Mouse (Mus musculus) splenic B cell, adult 2 months (primary cell): ENCODE data around the gene Aldh3b1.
"Not testable (repeated sequence)": the region's sequence is repeated elsewhere in the genome, so short reads cannot be mapped to it uniquely, and the experiment has no call there.

ENCODE experiments used
- DNase-seq: peaks from one replicate; pipeline ENCODE4 v3.0.0-alpha.2; 2011; ENCODE audit warnings: low read depth, low spot score
- H3K27me3 ChIP-seq: 2 replicates; pipeline ENCODE4 v1.6.1; 2012; ENCODE audit warnings: mild to moderate bottlenecking, low read length, moderate library complexity, mixed read lengths; ENCODE audit not compliant: control insufficient read depth, poor library complexity, insufficient read depth, severe bottlenecking
- H3K36me3 ChIP-seq: 2 replicates; pipeline ENCODE4 v1.6.1; 2012; ENCODE audit warnings: mild to moderate bottlenecking, low read length, moderate library complexity, mixed read lengths; ENCODE audit not compliant: control insufficient read depth, poor library complexity, insufficient read depth, severe bottlenecking

The Aldh3b1 gene

DNA sequence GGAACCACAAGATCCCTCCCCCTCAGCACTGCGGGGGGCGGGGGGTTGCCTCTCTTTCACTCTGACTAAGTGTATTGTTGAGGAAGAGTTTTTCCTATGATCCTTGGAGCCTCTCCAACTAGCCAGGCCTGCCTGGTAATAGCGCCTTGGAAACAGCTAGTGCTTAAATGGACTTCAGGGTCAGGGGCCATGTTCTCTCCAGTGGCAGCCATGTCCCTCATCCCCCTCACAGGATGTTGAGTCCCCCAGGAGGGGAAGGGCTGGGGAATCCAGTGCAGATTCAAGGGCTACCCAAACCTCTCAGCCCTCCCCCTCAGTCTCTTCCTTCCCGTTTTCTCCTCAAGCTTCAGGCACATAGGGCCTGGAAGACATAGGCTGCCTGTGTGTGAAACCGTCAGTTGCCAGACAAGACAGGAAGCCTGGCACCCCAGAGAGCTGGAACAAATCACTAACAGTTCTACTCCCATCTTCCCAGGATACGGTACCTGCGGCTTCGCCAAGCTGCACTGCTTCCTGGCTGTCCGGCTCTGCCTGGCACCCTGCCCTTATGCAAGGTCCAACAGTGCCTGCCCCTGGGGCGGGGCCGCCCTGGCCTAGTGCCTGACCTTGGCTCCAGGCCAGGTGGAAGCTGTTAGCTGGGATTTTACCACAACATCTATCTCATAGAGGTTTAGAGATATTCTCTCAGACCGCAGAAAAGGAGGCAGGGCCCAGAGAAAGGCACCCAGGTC lies at the start of gene Aldh3b1:
Gene Aldh3b1, minus strand, starts transcription at position 598 of the 731 bp plus-strand sequence.
- H3K27me3 ChIP-seq = no peaks in the 10 kb centered on the region
- no peaks in the 10 kb centered on the region for H3K36me3 ChIP-seq
- DNase-seq = no peak

DNA sequence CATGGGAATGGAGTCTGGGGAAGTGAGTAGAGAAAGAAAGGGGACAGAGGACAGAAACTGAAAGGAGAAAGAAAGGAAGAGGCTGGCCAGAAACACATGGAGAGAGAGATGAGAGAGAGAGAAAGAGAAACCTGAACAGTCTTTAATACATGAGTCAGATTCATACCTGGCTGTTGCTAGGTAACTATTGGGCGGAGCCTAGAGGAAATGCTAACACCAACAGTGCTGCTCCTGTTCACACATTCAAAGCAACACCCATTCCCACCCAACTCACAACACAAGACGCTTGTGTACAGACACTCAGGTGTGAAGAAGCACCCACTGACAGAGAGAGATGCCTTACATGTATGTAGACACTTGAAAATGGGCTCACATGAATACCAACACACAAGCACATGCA lies 46.3 kb upstream of the Aldh3b1 start:
- no peak for DNase-seq
- Histone ChIP-seq H3K36me3 (no peaks in the 10 kb centered on the region), H3K27me3 (no peaks in the 10 kb centered on the region)

GRCm38 (mm10) chr19:3974608-3975007 lies 45.0 kb upstream of the Aldh3b1 start:
- DNase-seq, H3K27me3 ChIP-seq, H3K36me3 ChIP-seq: not testable (repeated sequence)

DNA sequence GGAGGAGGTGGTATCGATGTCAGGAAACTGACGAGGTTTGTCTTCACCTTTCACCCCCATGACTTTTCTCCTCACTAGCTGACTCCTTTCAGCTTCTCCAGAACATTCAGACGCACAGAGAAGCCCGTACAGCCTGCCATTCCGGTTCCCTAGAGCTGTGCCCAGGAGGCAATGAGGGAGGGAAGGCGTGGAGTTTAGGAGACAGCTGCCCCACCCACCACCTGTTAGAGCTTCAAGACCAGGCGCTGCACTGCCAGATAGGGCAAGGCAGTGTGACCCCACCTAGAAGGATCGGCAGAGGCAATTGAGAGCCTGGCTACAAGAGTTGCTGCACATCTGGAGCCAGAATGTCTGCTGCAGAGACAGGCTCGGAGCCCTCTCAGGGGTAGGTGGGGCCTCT lies 42.6 kb upstream of the Aldh3b1 start, which contains the start of gene Aldh3b2:
Gene Aldh3b2, plus strand, starts transcription at position 100 of the 400 bp plus-strand sequence.
- no peaks in the 10 kb centered on the region for H3K27me3 ChIP-seq
- DNase-seq = no peak
- no peaks in the 10 kb centered on the region for H3K36me3 ChIP-seq

DNA sequence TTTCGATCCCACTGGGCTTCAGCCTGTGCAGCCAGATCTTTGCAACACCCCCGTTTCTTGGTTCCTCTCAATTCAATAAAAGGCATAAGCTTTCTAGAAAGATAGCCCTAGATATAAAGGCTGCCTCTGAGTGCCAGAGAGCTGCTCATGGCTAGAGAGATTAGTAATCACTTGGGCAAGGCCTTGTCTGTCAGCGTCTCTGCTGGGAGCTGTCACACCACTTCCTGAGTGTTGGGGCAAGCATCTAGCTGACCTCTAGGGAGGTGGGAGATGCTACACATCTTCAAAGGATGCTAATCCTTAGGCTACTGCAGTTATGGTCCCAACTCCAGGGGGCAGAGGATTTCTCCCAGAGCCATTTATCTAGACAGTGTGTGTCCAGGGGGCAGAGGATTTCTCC lies 37.6 kb upstream of the Aldh3b1 start:
- no peaks in the 10 kb centered on the region for H3K36me3 ChIP-seq
- no peaks in the 10 kb centered on the region for H3K27me3 ChIP-seq
- DNase-seq = no peak

GRCm38 (mm10) chr19:3966330-3967075 lies 36.9 kb upstream of the Aldh3b1 start:
- Histone ChIP-seq H3K27me3 (no peaks in the 10 kb centered on the region), H3K36me3 (no peaks in the 10 kb centered on the region)
- DNase-seq = no peak

DNA sequence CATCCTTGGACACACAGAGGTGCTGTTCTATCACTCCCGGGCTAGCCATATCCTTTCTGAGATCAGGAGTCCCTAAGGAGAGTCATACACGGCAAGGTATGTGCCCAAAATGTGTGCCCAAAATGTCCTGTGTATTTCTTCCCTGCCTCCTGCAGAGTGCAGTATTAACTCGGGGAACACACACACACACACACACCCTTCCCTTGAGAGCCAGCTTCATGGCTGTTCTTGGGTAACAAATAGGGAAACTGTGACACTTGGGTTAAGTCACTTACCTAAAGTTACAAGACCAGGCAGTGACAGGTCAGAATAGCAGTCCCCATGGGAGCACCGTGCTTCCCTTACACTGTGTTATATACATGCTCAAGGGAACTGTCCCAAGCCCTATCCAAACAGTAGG lies 34.4 kb upstream of the Aldh3b1 start:
- Histone ChIP-seq H3K27me3 (no peaks in the 10 kb centered on the region), H3K36me3 (no peaks in the 10 kb centered on the region)
- no peak for DNase-seq

DNA sequence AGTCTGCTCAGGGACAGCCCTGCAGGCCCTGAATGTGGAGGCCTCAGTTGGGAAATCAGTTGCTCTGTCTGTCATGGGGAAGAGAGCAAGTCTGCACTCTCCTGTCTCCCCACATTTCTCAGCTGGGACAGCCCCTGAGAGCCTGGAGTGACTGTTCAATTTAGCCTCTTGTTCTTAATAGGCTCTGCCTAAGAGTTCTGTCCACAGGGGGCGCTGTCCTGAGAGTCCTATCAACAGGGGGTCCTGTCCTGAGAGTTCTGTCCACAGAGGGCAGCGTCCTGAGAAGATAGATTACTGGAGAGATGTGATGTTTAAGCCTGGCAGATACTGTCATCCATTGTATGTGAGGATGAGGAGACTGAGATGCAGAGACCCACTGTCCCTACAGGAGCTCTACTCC lies 32.9 kb upstream of the Aldh3b1 start:
- Histone ChIP-seq H3K36me3 (no peaks in the 10 kb centered on the region), H3K27me3 (no peaks in the 10 kb centered on the region)
- DNase-seq = peak; percentile 53

GRCm38 (mm10) chr19:3961805-3962204 lies 32.2 kb upstream of the Aldh3b1 start:
- not testable (repeated sequence) for H3K36me3 ChIP-seq, H3K27me3 ChIP-seq, DNase-seq

- Histone ChIP-seq H3K27me3 (no peaks in the 10 kb centered on the region), H3K36me3 (no peaks in the 10 kb centered on the region)
- DNase-seq = no peak
These were observed 30.6 kb upstream of the Aldh3b1 start for GRCm38 (mm10) chr19:3960211-3960610.

DNA sequence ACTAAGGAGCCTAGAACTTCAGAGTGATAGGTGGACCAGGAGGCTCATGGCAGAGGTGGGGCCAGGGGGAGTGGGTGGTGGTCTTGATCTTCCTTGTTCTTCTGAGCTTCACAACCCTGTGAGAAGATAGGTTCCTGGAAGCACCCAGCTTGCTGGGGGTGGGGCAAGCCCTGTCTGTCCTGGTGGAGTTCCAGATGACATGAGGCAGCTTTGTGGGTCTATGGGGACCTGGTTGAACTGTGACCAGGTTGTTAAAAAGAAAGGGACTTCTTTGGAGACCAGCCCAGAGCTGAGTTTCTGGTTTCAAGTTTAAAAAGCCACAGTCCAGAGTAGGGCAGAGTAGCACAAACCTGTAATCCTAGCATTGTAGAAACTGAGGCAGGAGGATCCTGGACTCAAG lies 29.4 kb upstream of the Aldh3b1 start:
- H3K27me3 ChIP-seq = no peaks in the 10 kb centered on the region
- no peak for DNase-seq
- H3K36me3 ChIP-seq = no peaks in the 10 kb centered on the region

GRCm38 (mm10) chr19:3958470-3958869 lies 28.9 kb upstream of the Aldh3b1 start, which contains the start of gene Aldh3b3:
TSS of gene Aldh3b3 (plus strand) at chr19:3958645.
- Histone ChIP-seq H3K36me3 (no peaks in the 10 kb centered on the region), H3K27me3 (no peaks in the 10 kb centered on the region)
- DNase-seq = no peak

DNA sequence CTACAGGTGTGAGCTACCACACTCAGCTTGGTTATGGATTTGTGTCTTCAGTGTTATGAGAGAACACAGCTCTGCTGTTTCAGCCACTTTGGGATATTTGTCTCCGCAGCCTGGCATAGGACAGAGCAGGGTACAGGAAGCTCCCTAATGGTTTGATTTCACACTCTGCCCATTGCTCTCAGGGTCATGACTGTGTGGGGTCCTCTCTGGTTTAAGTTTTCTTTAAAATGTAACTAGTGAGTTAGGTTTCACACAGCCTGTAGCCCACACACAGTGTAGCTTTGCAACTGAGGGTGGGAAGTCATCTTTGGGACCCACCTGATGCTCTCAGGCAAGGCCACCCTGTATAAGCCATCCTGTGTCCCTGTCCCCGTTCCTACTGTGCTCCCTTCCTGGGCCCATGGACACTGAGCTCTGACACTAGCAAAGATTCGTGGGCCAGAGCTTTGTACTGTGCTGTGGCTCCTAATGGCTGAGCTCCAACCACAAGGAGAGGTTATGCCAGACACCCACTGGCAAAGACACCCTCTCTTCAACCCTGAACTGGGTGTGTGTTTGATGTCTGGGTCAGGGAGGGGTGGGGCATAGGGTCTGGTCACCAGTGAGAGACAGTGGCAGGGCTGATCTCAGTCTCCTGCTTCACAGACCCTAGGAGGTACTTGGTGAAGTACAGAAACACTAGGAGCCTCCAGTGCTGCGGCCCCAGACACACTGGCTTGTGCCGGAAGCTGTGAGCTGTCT lies 27.9 kb upstream of the Aldh3b1 start:
- DNase-seq, H3K27me3 ChIP-seq: not testable (repeated sequence)

GRCm38 (mm10) chr19:3955804-3956203 lies 26.2 kb upstream of the Aldh3b1 start:
- no peaks in the 10 kb centered on the region for H3K27me3 ChIP-seq
- DNase-seq = no peak

More for the DNA sequence above, 27.9 kb upstream of the Aldh3b1 start:
- H3K36me3 ChIP-seq = not testable (repeated sequence)

DNA sequence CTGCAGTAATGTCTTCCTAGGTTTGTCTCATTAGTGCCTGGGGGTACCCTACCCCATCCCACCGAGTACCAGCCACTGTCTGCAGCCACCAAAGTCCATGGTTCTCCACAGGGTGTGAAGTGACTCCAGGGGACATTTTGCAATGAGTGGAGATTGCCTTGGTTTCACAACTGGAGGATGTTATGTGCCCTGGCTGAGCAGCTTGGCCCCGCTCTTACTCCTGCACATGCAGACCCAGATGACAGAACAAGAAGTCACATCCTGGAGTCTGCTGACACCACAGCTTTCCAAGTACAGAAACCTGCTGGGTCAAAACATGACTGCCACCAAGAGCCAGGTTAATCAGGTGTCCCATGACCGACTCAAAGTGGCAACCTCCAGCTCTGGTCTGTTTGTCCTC lies 25.4 kb upstream of the Aldh3b1 start:
- Histone ChIP-seq H3K36me3 (peaks cover 2% of the 10 kb centered on the region; the same call in 1 of the 2 replicates), H3K27me3 (no peaks in the 10 kb centered on the region)
- DNase-seq = no peak

More at GRCm38 (mm10) chr19:3955804-3956203, 26.2 kb upstream of the Aldh3b1 start:
- peaks cover 2% of the 10 kb centered on the region; the same call in 1 of the 2 replicates for H3K36me3 ChIP-seq
